Mouse (Mus musculus): Measurements from ENCODE around the gene Emc1.

The Emc1 gene

DNA sequence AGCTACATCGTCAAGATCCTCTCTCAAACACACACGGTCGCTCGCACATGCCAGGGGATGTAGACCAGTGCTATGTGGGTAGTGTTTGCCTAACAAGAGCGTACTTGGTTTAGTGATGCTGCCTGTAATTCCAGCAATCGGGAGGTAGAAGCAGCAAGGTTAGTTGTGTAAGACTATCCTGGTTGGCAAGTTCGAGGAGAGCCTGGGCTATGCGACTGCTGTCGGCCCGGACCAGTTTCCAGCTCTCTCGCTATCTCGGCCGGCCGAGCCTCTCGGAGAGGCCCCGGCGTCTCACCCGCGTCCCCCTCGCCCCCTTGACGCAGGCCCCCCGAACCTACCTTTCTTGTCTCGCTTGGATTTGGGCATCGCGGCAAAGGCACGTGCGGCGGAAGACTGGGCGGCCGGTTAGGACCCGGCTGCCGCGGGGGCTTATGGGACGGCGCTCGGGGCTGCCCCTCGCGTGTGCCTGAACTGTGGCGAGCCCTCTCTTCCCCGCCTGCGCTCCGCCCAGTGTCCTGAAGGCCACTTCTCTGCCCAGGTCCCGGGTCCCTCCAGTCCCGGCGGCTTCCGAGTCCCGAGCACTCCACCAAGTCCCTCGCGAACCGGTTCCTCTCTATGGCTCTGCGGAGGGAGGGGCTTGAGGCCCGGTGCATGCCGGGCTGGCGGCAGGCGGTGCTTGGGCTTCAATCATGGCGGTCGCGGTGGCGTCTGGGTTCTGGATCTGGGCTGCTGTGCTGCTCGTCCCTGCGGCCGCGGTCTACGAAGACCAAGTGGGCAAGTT is at the start of gene Emc1, which contains the start of the genes Mrto4 and Ubr4:
Gene Emc1, plus strand, starts transcription at position 657 of the 781 bp plus-strand sequence.
Gene Mrto4, minus strand, starts transcription at position 646 of the 781 bp plus-strand sequence.
Gene Ubr4, plus strand, starts transcription at position 679 of the 781 bp plus-strand sequence.
- peak; percentile 80 for DNase-seq (ENCODE audit: low spot score)

DNA sequence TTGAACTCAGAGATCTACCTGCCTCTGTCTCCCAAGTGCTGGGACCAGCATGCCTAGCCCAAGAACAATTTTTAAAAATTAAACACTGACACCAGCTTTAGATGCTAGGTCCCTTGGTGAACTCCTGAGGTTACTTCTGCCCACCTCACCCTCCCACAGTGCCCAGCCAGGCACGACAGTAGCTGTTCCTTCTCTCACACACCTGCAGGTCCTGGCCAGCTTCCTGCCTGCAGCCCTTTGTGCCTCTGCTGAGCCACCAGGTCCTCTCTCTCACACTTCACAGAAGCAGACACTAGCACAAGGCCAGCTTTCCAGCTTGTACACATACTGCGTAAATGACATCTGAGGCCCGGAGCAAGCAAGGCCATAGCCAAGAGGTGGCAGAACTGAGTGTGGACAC is 46.9 kb upstream of the Emc1 start:
- DNase-seq (ENCODE audit: low spot score): no peak

DNA sequence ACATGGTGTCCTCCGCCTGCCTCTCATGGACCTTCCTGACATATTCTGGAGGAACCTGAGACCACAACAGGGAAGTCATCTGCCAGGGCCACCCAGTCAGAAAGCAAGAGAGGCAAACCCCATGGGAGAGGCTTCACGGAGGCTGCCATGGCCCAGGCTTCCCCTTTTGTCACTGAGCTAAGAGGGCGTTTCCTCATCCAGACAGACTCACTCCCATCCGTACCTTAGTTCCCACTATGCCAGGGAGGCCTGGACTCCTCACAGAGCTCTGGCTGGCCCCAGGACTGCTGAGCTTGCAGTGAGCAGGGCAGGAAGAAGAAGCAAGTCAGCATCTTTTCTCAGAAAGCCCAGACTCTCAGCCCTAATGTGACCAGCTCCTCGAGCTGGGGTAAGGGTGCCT is 44.5 kb upstream of the Emc1 start:
- no peak for DNase-seq (ENCODE audit: low spot score)

DNA sequence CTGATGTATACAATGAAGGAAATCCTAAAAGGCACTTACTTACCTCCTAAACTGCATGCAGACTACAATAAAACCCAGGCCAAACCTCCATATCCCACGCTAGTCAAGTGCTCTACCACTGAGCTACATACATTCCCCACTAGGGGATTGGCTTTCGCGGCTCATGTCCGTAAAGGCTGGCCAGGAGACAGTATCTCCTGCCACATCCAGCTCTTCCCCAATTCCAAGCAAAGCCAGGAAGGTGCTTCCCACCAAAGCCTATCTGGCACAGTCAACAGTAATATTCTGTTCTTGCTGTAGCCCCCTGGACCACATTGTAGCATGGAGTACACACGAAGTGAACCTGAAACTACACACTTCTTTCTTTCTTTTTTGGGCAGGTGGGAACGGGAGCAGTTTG is 42.7 kb upstream of the Emc1 start:
- DNase-seq (ENCODE audit: low spot score): no peak

DNA sequence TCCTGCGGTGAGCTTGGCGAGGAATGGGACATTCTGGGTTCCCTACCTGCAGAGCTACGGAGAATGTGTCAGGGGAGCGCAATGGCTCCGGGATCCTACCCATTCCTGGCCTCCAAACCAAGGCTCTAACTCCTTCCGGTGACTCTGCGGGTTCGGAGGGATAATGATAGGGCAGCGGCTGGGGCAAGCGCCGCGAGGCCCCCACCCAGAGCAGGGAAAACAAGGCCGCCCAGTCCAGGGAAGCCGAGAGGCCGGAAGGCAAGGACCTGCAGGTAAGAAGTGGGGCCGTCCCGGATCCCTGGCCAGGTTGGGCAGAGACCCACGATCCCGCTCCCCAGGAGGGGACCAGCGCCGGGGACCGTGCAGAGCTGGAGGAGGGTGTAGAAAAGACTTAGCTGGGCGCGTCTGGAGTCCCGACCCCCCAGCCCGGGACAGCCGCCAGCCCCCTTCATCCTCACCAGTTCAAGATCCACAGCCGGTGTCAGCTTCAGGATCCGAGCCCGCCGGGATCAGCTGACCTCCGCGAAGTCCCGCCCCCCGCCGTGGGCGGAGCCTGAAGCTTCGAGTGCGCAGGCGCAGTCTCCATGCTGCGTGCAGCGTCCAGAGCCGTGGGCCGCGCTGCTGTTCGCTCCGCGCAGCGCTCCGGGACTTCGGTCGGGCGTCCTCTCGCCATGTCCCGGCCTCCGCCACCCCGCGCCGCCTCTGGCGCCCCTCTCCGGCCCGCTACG is 42.1 kb upstream of the Emc1 start, which contains the start of the genes Pqlc2 and Akr7a5:
Gene Pqlc2, minus strand, starts transcription at position 538 of the 728 bp plus-strand sequence.
Gene Akr7a5, plus strand, starts transcription at position 574 of the 728 bp plus-strand sequence.
- DNase-seq (ENCODE audit: low spot score): peak; percentile 99

DNA sequence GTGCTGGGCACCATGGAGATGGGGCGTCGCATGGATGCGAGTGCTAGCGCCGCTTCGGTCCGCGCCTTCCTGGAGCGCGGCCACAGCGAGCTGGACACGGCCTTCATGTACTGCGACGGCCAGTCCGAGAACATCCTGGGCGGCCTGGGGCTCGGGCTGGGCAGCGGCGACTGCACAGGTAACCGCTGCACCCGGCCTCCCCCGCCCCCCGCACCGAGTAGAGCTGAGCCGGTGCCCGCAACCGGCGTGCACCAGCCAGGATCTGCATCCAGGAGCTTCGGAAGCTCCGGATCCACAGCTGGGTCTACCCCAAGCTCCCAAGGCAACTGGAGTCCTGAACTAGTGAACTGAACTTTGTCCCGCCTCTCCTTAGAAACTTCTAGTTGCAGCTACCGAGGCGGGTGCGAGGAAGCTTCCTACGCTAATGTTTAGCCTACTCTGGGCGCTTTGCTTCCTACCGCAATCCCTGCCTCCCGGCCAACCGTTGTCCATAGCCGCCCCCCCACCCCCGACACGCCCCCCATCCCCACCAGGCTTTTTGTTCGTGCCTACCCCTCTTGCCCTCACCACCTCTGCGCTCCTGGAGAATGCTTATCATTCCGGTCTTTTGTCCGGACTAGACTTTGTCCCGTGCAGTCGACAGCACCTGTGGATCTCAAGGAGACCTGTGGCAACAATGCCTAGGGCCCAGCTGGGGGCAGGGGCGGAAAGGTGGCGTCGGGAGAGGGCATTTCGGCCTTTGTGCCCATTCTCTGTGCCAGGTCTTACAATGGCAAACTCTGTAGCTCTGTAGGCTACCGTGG is 41.3 kb upstream of the Emc1 start:
- no peak for DNase-seq (ENCODE audit: low spot score)

DNA sequence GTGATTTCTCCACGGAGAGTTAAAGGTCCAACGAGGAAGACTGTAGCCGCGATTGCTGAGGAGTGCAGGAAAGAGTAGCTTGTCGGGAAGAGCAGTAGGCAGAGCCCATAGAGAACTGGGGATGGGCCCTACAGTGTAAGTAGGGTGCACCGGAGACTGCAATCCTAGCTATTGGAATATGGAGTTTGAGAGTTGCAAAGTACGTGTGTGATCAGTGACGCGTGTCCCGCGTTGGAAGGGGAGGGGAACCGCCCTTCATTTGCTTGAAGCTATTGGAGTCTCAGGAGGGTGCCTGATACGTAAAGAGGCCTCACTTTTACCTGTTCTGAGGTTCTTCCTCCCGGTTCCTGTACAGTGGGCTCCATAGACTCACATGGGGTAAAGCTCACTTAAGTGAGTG is 40.7 kb upstream of the Emc1 start:
- DNase-seq (ENCODE audit: low spot score): no peak

DNA sequence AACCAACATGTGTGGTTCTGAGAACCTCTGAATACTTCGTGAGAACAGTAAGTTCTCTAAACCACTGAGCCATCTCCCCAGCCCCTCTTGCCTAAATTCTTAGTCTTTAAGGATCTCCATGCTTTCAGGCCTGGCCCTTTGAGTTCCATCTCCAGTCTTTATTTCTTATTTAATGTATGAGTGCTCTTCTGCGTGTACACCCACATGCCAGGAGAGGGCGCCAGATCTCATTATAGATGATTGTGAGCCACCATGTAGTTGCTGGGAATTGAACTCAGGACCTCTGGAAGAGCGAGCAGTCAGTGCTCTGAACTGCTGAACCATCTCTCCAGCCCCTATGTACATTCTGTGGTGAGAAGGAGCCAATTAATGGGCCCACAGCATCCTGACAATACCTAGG is 39.8 kb upstream of the Emc1 start:
- DNase-seq (ENCODE audit: low spot score): peak; percentile 28

DNA sequence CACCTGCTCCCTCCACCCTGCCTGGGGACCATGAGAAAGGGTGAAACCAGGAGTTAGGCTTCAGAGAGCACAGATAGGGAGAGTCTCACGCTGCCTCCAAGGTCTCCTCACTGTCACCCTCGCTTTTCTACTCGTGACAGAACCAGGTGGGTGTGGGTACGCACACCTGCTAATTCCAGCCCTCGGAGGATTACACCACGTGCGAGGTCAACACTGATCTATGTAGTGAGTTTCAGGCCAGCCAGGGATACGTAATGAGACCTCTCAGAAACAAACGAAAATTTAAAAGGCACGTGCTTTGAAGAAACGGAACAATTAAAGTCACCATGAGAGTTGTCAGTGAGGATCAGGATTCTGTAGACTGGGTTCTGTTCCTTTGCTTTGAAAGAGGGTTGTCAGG is 33.9 kb upstream of the Emc1 start:
- DNase-seq (ENCODE audit: low spot score): no peak

DNA sequence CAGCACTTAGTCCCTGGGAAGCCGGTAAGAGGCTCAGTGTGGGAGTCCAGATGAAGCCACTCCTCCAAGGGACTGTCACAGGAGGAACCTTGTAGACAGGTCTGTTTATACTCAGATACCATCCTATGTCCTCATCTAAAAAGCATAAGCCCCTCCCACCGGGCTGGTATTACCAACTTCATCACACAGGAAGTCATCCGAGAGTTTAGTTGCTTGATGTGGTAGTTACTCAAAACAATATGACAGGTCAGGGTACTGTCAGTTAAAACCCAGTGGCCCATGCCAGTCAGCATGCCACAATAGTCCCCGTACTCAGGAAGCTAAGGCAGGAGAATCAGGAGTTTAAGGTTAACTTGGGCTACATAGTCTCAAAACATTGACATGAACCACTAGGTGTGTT is 32.6 kb upstream of the Emc1 start:
- DNase-seq (ENCODE audit: low spot score): no peak

DNA sequence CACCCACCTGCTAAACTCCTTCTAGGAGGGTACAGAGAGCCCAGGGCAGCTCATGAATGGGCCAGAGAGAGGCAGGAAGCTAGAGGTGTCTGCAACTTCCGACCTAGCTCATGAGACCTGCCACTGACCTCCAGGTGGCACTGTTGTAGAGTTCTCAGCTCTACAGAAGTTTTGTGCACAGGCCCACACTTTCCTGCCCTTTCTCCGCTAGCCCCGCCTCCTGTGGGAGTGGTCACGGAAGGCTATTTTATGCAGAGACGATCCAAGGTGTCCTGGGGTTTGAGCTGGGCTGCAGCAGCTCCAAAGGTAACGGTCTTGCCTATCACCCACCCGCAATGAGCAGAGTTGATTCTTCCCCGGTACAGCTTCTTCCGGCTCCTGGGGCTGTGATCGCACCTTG is 21.8 kb upstream of the Emc1 start:
- peak; percentile 70 for DNase-seq (ENCODE audit: low spot score)

DNA sequence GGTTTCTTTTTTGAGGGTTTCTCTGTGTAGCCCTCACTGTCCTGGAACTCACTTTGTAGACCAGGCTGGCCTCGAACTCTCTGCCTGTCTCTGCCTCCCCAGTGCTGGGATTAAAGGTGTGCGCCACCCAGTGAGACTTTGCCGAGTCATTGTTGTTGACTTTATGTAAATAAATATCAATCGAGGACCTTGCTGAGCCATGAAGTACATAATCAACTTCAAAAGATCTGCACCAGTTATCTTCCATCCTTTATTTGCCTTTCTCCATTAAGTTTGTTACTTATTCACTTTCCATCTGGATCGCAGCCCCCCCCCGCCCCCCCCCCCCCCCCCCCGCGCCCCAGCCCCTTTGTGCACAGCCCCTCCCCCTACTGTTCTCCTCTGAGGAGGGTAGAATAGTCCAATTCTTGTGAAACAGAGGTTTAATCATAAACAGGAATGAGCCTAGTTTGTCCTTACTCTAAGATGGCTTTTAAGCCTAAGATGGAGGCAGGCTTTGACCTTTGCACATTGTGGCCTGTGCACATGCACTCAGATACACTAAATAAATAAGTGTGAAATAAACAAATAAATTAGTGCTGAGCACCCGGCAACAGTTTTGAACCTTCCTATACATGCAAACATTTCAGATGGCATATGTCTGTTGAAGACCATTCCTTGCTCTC is 17.6 kb upstream of the Emc1 start:
- no peak for DNase-seq (ENCODE audit: low spot score)

DNA sequence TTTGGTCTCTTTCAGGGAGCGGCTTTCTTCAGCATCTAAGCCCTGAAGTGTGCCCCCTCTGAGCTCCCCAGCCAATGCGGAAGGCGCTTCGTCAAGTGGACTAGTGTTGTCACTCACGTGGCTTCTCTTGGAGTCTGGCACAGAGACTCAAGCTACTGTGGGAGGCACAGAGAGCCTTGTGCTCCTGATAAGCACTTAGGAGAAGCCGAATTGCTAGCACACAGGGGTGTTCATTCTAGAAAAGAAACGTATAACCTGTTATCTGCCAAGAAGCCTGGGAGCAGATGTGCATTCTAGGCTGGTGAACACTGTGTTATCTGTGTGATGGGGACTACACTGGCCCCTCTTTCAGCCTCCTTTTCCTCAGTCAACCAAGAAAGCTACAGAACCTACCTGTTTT is 16.9 kb upstream of the Emc1 start:
- no peak for DNase-seq (ENCODE audit: low spot score)

DNA sequence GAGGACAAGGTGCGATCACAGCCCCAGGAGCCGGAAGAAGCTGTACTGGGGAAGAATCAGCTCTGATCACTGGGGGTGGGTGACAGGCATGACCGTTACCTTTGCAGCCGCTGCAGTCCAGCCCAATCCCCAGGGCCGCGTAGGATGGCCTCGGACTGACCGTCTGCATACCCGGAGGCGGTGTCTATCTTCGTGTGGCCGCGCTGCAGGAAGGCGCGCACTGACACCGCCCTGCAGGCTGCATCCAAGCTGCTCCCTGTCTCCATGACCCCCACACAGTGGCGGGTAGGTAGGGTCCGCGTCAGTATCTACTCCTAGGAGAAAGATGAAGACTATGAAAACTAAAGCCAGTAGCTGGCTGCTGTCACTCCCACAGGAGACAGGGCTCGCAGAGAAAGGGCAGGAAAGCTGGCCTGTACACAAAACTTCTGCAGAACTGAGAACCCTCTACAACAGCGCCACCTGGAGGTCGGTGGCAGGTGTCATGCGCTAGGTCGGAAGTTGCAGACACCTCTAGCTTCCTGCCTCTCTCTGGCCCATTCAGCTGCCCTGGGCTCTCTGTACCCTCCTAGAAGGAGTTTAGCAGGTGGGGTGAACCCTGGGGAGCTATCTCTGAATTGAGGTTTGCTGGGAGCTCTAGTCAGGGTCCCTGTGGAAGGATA is 15.4 kb upstream of the Emc1 start:
- DNase-seq (ENCODE audit: low spot score): peak; percentile 81

DNA sequence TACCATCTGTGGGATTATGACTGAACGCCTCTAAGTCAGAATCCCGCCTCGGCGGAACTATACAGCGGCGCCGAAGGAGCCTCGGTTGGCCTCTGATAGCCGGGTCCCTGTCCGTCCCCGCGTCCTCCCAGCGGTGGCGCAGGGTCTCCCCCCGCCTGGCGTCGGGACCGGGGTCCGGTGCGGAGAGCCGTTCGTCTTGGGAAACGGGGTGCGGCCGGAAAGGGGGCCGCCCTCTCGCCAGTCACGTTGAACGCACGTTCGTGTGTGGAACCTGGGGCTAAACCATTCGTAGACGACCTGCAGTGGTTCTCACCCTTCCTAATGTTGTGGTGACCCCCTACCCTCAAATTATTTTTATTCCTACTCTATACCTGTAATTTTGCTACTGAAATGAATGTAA is 14.2 kb upstream of the Emc1 start:
- no peak for DNase-seq (ENCODE audit: low spot score)

DNA sequence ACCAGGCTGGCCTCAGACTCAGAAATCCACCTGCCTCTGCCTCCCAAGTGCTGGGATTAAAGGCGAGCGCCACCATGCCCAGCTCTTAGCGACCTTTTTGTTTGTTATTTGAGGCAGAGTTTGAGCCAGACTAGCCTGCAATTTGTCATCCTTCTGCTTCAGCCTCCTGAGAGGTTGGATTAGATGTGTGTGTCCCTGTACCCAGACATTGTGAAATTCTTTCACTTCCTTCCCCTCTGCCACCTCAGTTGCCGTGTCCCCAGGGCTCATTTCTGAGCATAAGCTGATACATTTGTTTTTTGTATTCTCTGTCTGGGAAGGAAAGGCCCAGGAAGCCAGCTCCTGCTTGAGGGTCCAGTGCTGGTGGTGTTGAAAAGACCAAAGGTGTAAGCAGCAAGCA is 11.6 kb upstream of the Emc1 start:
- DNase-seq (ENCODE audit: low spot score): no peak

DNA sequence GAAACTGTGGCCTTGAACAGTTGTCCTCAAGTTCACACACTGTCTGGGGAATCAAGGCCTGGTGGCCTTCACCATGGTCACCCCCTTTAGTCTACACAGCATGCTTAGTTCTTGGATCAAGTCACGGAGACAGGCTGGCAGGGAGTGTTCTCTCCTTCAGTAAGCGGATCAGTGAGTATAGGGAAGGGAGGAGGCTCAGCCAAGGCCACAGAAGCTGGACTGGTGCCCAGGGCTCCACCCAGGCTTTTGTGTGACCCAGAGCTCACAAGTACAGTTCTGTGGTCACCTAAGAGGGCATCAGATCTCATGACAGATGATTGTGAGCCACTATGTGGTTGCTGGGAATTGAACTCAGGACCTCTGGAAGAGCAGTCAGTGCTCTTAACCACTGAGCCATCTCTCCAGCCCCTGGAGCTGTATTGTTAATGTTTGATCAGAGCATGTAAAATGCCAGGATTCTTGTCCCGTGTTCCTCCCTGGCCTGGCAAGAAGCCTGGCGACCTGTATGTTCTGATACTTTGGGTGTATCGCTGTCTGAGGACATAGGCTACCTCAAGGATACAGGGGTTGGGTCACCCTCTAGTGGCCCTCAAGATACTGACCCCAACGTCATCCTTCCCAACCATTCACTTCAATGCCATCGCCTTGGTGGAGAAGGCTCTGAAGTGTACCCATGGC is 10.7 kb upstream of the Emc1 start:
- no peak for DNase-seq (ENCODE audit: low spot score)

DNA sequence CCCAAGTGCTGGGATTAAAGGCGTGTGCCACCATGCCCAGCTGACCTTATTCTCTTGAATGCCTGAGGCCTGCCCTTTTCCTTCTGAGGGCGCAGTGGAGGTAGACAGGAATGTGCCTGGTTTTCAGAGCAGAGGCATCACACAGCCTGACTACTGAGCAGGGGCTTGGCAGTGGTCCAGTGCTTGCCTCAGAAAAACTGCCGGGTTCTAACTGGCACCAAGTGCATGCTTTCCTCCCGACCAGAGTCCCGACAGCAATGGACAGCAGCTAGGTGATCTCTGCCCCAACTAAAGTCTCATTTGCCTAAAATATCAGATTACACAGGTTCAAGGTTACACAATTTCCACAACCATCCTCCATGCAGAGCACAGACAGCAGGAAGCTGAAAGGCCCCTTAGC is 8.7 kb upstream of the Emc1 start:
- DNase-seq (ENCODE audit: low spot score): no peak

DNA sequence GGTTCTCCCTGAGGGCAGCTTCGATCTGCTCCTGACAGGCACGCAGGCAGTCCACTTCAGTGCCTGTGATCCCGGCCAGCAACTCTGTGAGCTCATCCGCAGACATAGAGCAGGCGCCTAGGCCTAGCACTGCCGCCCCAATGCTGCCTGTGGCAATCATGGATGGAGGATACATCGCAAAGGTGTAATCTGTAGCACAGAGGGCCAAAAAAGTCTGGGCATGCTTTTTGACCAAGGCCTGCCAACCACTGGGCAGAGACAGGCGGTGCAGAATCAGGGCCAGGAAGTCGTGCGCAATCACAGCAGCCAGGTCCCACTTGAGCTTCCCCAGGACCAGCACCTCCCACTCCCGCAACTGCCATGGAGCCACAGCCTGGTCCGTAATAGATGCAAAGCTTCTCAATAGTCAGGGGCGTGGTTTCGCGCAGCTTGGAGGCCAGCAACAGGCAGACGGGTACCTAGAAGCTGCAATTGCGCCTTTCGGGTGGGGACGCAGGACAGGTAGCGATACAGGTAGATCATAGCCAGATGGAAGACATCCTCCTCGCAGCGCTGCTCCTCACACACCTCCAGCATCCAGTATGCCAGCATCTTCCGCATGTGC is 6.9 kb upstream of the Emc1 start:
- DNase-seq (ENCODE audit: low spot score): no peak

DNA sequence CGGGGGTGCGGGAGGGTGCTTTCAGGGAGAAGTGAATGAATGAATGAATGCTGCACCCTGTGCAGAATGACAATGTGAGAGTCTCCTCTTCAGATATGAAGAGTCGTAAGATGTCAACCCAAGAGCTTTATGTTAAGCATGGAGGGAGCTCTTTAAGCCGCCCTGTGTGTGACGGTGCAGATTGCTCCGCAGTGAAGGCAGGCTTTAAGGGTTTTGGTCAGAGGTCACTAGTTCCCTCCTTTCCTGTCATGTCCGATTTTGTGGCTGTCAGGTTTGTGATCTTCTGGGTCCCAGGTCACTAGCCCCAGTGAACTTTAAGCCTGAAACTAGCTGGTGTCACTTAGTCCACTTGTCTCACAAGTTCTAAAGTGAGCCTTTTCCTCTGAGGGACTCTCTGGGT is 445 bp downstream of the Emc1 start:
- DNase-seq (ENCODE audit: low spot score): no peak

All from urinary bladder, postnatal 25 days (tissue).